Mouse (Mus musculus) hindbrain, embryonic 14.5 days (tissue): Measurements from ENCODE around the gene Bicral. TPM values are rescaled to one million over a fixed set of nuclear protein-coding genes. Genes with fewer than 3 reads are reported as not detected.

Source experiments
- ATAC-seq: fragments of 200-750 bp; cut with Nextera tagmentation; 2 replicates; pipeline ENCODE4 v1.8.0; 2017; ENCODE audit warnings: moderate number of reproducible peaks, mild to moderate bottlenecking, moderate TSS enrichment, moderate library complexity; ENCODE audit not compliant: low FRiP score
- DNase-seq: peaks from one replicate; pipeline ENCODE4 v3.0.0-alpha.2; 2015; ENCODE audit warnings: low spot score
- H3K27ac ChIP-seq: fragments of 300-500 bp; sonication (generic); 2 replicates; pipeline ENCODE4 v1.5.1; 2014; ENCODE audit warnings: mild to moderate bottlenecking, moderate library complexity
- H3K27me3 ChIP-seq: fragments of 300-500 bp; sonication (generic); 2 replicates; pipeline ENCODE4 v1.6.1; 2014; ENCODE audit warnings: mild to moderate bottlenecking, low read length, mixed read lengths; ENCODE audit not compliant: control insufficient read depth, insufficient read depth
- H3K36me3 ChIP-seq: fragments of 300-500 bp; sonication (generic); replicated peaks from 2 replicates; pipeline ENCODE4 v1.6.1; 2014; ENCODE audit not compliant: control insufficient read depth, insufficient read depth
- H3K4me1 ChIP-seq: fragments of 300-500 bp; sonication (generic); replicated peaks from 2 replicates; pipeline ENCODE4 v1.6.1; 2014; ENCODE audit warnings: antibody characterized with exemption, low read length, mixed read lengths; ENCODE audit not compliant: control insufficient read depth, insufficient read depth
- H3K4me2 ChIP-seq: fragments of 300-500 bp; sonication (generic); replicated peaks from 2 replicates; pipeline ENCODE4 v1.6.1; 2014; ENCODE audit warnings: mild to moderate bottlenecking, moderate library complexity
- H3K4me3 ChIP-seq: fragments of 300-500 bp; sonication (generic); replicated peaks from 2 replicates; pipeline ENCODE4 v1.5.1; 2014; ENCODE audit warnings: mild to moderate bottlenecking, low read length
- H3K9ac ChIP-seq: fragments of 300-500 bp; sonication (generic); 2 replicates; pipeline ENCODE4 v1.6.1; 2014
- H3K9me3 ChIP-seq: fragments of 300-500 bp; sonication (generic); 2 replicates; pipeline ENCODE4 v1.6.1; 2016; ENCODE audit warnings: low read length; ENCODE audit not compliant: control insufficient read depth
- WGBS: fragments of 180-500 bp; shearing (Covaris S2); extraction: QIAGEN DNeasy Blood & Tissue Kit; methylation state at CpG from one replicate; pipeline ENCODE4 v1.1.7; 2014; 5-methylcytosine and 5-hydroxymethylcytosine counted together
- polyA plus RNA-seq: library from polyadenylated mRNA; unstranded; fragments of >200 nt; fragmentation: Nextera tagmentation; extraction: Ambion mirVana; gene quantifications from 2 replicates; pipeline ENCODE4 v1.2.1, GENCODE M21; 2014

Gene Bicral
- polyA plus RNA-seq, 1 experiment from 2014 or later, result 9.8 TPM

DNA sequence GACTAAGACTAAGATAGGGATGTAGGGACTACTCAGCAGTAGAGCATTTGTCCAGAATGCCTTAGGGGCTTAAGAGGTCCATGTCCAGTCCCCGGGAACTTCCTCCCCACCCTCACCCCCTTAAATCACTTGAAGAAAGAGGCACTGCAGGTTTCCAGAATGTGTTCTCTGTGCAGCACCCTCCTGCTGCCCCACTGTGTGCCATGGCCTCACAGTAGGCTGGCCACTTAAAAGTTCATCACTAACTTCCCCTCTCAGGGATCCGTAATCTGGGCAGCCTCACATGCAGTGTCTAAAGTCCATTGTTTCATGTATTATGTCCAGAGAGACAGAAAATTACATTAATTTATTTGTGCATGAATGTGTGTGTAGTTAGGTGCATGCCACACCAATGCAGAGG lies 20.4 kb downstream of the Bicral start:
- H3K4me2 ChIP-seq, result no peak overlapping the region
- no peaks in the 10 kb centered on the region for H3K4me1 ChIP-seq
- H3K9ac ChIP-seq, result no peak overlapping the region
- H3K9me3 ChIP-seq, result no peaks in the 10 kb centered on the region
- 94% methylated on average over 2 of the region's 2 CpGs for WGBS
- DNase-seq (no peak), ATAC-seq (no peak)
- H3K27ac ChIP-seq, result no peak overlapping the region
- H3K27me3 ChIP-seq, result no peaks in the 10 kb centered on the region
- H3K4me3 ChIP-seq, result no peak overlapping the region
- H3K36me3 ChIP-seq, result no peaks in the 10 kb centered on the region; the same call in 1 of the 2 replicates

DNA sequence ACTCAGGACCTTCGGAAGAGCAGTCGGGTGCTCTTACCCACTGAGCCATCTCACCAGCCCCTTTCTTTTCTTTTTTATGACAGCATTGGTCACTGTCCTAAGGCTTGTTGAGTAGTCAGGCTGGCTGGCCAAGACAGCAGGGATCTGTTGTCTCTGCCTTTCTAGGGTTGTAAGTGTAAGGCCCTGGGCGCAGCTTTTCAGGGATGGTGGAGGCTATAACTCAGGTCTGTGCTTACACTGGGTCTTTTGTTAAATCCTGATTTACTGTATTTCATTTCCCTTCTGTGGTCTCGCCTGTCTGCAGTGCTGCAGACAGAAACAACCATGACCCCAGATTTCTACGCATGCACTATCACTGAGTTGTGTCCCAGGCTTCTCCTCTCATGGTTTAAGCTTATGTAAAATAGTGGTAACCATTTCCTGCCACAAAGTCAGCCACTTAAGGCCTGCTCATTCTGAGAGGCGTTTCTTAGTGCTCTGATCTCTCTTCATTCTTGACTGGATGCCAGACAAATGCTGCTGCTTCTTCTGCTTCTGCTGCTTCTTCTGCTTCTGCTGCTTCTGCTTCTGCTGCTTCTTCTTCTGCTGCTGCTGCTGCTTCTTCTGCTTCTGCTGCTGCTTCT lies 23.1 kb downstream of the Bicral start:
- Histone ChIP-seq H3K27me3 (no peaks in the 10 kb centered on the region), H3K9me3 (no peaks in the 10 kb centered on the region), H3K4me2 (no peak overlapping the region), H3K9ac (no peak overlapping the region), H3K27ac (no peak overlapping the region), H3K4me1 (no peaks in the 10 kb centered on the region), H3K4me3 (no peak overlapping the region), H3K36me3 (no peaks in the 10 kb centered on the region; the same call in 1 of the 2 replicates)
- WGBS, result 90% methylated on average over 6 of the region's 6 CpGs
- no peak for ATAC-seq
- DNase-seq, result no peak

DNA sequence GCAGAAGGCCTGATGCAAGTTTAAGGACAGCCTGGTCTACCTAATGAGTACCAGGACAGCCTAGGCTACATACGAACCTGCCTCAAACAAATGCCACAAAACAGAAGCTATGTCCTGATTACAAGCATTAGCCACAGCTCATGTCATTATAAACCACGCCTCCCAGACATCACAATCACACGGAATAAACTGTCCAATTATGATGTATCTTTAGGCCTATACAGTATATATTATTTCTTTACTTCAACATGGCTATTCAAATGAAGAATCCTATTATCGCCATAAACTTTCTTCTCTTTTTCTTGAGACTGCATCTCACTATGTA lies 25.3 kb downstream of the Bicral start:
- Histone ChIP-seq H3K9me3 (no peaks in the 10 kb centered on the region), H3K4me3 (no peak overlapping the region), H3K27ac (no peak overlapping the region), H3K27me3 (no peaks in the 10 kb centered on the region), H3K4me2 (no peak overlapping the region), H3K4me1 (no peaks in the 10 kb centered on the region), H3K36me3 (peaks cover 19% of the 10 kb centered on the region), H3K9ac (no peak overlapping the region)
- 91% methylated on average over 4 of the region's 4 CpGs for WGBS
- no peak for ATAC-seq
- no peak for DNase-seq

DNA sequence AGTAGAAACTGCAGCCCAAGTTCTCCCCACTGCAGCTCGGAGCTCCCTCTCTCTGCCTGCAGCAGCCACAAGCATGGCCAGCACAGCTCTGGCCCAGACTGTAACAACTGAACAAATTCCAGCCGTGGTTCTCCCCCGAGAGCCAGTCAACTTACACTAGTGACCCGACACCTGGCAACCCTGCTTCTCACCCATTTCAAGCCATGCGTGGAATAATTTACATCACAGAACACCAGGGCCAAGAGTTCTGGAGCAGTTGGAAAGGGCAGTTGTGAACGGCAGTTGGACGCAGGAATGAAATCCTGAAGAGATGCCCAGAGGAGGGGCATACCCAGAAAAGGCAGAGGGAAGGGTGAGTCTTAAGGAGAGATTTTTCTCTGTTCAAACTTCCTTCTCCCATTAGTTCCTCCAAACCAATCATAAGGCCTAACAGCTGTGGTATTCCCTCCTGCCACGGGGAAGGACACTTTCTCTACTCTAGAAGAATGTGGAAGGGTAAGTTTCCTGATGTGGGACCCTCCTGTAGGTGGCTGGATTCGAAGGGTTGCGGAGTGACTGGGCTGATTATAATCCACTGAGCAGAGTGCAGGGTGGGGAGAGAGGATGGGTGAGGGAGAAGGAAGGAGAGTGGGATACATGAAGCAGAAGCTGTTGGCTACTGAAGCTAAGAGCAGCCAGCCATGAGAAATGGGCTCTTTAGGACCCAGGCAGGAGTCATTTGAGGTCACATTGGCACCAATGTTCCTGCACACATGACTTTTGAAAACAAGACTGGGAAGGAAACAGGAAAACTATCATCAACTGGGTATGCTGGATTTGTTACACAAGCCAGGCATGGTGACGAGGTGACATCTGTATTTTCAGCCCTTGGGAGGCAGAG lies 25.9 kb downstream of the Bicral start:
- Histone ChIP-seq H3K27me3 (no peaks in the 10 kb centered on the region), H3K4me2 (no peak overlapping the region), H3K4me3 (no peak overlapping the region), H3K4me1 (no peaks in the 10 kb centered on the region), H3K36me3 (peaks cover 25% of the 10 kb centered on the region), H3K27ac (no peak overlapping the region), H3K9me3 (no peaks in the 10 kb centered on the region), H3K9ac (no peak overlapping the region)
- ATAC-seq (no peak), DNase-seq (no peak)
- 73% methylated on average over 11 of the region's 11 CpGs for WGBS

DNA sequence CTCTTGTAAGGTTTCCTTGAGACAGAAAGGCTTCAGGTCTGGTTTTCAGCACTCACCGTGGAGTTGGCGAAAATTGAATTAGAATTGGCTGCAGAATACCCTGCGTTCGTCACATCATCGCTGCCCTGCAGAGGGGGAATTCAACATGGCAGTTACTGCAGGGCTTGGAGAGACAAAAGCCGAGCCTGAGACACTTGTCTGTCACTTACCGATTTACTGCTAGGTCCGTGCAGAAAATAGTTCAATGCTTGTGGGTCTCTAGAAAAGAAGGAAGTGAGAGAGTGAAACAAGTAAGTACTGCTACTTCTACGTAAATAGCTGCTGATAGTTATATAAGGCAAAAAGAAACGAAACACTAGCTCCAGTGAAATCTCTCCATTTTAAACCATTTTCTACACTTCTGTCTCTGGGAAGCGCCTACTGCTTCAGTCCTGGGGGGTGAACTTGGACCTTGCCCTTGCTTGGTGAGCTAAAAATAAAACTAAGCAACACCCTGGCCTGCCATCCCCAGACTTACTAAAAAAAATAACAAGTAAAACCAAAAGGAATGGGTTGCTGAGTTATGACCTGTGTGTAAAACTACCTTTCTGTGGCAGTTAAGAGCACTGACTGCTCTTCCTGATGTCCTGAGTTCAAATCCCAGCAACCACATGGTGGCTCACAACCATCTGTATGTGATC lies 28.3 kb downstream of the Bicral start:
- H3K27ac ChIP-seq, result no peak overlapping the region
- H3K27me3 ChIP-seq, result no peaks in the 10 kb centered on the region
- no peaks in the 10 kb centered on the region for H3K4me1 ChIP-seq
- no peak overlapping the region for H3K4me3 ChIP-seq
- H3K9me3 ChIP-seq, result no peaks in the 10 kb centered on the region
- WGBS, result 87% methylated on average over 11 of the region's 11 CpGs
- no peak overlapping the region for H3K4me2 ChIP-seq
- no peak for DNase-seq
- H3K36me3 ChIP-seq, result peaks cover 49% of the 10 kb centered on the region
- ATAC-seq, result no peak
- no peak overlapping the region for H3K9ac ChIP-seq

DNA sequence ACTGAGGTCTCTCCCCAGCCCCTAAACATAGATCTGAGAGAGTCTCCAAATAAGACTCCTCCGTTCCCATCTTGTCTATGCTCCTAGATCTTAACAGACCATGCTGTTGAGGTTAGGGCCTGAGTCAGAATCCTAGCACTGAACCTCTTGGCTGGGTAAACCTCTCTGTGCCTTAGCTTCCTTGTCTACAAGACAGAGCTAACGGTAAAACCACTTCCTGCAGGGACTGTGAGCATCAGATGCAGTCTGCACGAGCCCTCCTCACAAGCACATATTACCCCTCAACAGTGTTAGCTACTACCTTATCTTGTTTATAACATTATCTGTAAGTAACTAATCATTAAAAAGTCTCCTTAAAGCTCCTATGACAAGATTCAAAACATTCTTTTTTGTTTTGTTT lies 29.3 kb downstream of the Bicral start:
- no peak for ATAC-seq

DNA sequence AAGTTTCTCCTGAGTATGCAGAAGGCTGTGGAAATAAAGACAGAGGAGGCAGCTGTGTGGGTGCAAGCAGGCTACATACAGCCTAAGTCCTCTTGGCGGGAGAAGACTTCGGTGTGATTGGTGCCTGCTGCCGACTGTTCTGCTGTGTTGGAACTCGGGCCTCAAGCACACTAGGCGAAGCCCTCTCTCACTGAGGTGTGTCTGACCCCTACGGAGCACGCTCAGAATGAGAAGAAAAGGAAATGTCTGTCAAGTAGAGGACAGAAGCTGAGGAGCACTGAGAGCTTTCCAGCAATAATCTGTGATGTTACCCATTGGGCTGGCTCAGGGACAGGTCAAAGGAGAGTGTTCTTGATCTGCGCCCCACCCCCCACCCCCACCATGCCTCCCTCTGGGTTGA lies 35.2 kb downstream of the Bicral start:
- Histone ChIP-seq H3K4me3 (no peak overlapping the region), H3K27me3 (no peaks in the 10 kb centered on the region), H3K4me2 (no peak overlapping the region), H3K27ac (no peak overlapping the region), H3K4me1 (no peaks in the 10 kb centered on the region), H3K9me3 (no peaks in the 10 kb centered on the region), H3K36me3 (peaks cover 90% of the 10 kb centered on the region), H3K9ac (no peak overlapping the region)
- WGBS, result 92% methylated on average over 8 of the region's 8 CpGs
- ATAC-seq (no peak), DNase-seq (no peak)

More for the DNA sequence above, 29.3 kb downstream of the Bicral start:
- Histone ChIP-seq H3K27ac (no peak overlapping the region), H3K4me1 (no peaks in the 10 kb centered on the region), H3K9ac (no peak overlapping the region), H3K4me3 (no peak overlapping the region), H3K27me3 (no peaks in the 10 kb centered on the region), H3K36me3 (peaks cover 59% of the 10 kb centered on the region), H3K4me2 (no peak overlapping the region), H3K9me3 (no peaks in the 10 kb centered on the region)
- 94% methylated on average over 3 of the region's 3 CpGs for whole genome bisulfite sequencing
- DNase-seq, result no peak

DNA sequence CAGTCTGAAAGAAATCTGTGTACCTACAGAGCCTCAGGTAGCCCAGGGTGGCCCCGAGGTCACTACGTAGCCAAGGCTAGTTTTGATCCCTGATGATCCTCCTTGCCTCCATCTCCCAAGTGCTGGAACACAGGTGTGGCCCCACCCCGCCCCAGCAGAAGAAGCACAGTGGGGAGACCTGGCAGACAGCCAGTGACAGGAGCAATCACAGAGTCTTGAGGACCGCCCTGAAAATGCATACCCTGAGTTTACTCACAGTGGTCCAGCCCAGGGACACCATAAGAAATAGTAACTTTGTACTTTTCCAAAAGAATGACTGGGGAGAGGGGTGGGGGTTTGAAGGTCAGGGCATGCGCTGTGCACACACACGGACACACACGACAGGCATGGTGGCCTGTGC lies 37.7 kb downstream of the Bicral start:
- no peak overlapping the region for H3K9ac ChIP-seq
- 93% methylated on average over 7 of the region's 7 CpGs for WGBS
- peaks cover 65% of the 10 kb centered on the region for H3K36me3 ChIP-seq
- H3K4me2 ChIP-seq, result no peak overlapping the region
- no peak overlapping the region for H3K27ac ChIP-seq
- no peaks in the 10 kb centered on the region for H3K9me3 ChIP-seq
- H3K4me1 ChIP-seq, result no peaks in the 10 kb centered on the region
- DNase-seq (no peak), ATAC-seq (no peak)
- H3K27me3 ChIP-seq, result no peaks in the 10 kb centered on the region
- H3K4me3 ChIP-seq, result no peak overlapping the region

DNA sequence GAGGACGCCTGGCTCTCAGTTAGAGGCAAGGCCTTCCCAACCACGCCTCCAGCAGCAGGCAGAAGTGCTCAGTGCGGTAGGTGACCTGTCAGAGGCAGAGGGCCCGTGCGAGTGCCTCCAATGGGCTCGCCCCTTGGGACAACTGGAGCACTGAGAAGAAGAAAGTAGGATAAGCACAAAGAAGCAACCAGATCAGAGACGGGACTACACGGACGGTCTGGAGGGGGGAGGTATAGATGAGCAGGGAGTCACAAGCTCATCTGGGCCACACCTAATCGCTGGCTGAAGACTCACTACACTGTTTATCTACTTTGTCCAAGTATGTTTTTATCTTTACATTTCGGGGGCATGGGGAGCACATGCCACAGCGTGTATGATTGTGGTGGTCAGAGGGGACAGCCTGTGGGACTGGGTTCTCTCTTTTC lies 40.5 kb downstream of the Bicral start:
- H3K27me3 ChIP-seq, result no peaks in the 10 kb centered on the region
- no peaks in the 10 kb centered on the region for H3K4me1 ChIP-seq
- peaks cover 52% of the 10 kb centered on the region for H3K36me3 ChIP-seq

More for the DNA sequence above, 40.5 kb downstream of the Bicral start:
- Histone ChIP-seq H3K9me3 (no peaks in the 10 kb centered on the region), H3K27ac (no peak overlapping the region), H3K9ac (no peak overlapping the region), H3K4me2 (no peak overlapping the region), H3K4me3 (no peak overlapping the region)
- DNase-seq, result no peak
- 86% methylated on average over 12 of the region's 12 CpGs for WGBS
- no peak for ATAC-seq
